Mouse (Mus musculus) ovary, adult 2 months (tissue): ENCODE results near the gene Pusl1. TPM values are rescaled to one million over a fixed set of nuclear protein-coding genes. Genes with fewer than 3 reads are reported as not detected.

Experiments used
- polyA plus RNA-seq: library from polyadenylated mRNA; depleted of rRNA; stranded (reverse); fragments of >200 nt; gene quantifications from 2 replicates; pipeline ENCODE4 v1.2.3, GENCODE M21; 2012; rRNA removed

The Pusl1 gene
- polyA plus RNA-seq, result 142 and 148 TPM in 2 replicates

DNA sequence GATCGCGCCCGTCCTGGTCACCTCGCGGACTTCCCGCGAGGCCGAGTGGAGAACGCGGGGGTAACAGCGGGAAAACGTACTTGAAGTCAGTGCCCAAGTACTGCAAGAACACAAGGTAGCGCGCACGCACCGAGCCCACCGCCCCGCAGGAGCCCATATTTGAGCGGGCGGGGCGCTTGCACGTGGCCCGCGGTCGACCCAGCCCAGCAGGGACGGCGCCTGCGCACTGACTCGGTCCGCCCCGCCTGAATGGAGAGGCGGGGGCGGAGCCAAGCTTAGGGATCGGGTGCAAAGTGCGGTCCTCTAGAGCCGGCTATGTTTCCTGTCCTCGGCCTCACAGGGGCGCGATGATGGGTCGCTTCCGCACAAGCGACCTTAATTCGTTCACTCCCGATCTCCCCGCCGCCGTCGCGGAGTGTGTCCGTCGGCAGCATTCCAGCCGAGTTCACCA lies at the start of gene Pusl1, which contains the start of gene Acap3:
Gene Pusl1 (minus strand): TSS at position 231 of the 451 bp plus-strand sequence.
Gene Acap3 (plus strand): TSS at position 272 of the 451 bp plus-strand sequence.

DNA sequence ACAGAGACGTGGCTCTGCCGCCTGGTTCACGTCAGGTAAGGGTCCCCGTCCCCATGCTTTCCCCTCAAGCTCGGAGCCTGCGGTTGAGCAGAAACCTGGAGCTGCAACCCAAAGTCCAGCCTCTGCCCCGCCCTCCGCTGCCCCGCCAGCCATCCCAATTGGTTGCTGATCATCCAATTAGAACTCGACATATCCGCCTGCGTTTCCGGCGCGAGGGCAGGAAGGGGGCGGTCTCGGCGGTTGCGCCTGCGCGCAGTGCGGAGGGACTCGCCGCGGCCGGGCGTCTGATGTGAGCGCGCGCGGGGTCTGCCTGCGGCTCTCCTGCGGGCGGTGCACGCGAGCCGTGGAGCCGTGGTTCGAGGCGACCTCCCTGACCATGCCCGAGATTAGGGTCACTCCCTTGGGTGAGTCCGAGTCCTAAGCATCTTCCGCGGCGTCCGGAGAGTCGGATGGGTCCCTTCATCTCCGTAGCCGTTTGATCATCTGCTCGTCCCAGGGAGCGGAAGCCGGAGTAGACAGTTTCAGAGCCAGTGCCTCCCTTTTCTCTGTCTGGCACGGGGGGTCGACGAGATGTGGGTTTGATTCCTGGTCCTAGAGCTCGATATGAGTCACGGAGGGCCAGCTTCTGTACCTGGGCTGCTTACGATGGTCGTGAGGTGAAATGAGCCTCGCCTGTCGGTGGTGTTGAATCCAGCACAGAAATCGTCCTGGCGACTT lies 22.1 kb downstream of the Pusl1 start, which contains the start of the genes Cptp and Ints11:
Gene Cptp (minus strand): TSS at position 124 of the 717 bp plus-strand sequence.
Gene Ints11 (plus strand): TSS at position 230 of the 717 bp plus-strand sequence.

DNA sequence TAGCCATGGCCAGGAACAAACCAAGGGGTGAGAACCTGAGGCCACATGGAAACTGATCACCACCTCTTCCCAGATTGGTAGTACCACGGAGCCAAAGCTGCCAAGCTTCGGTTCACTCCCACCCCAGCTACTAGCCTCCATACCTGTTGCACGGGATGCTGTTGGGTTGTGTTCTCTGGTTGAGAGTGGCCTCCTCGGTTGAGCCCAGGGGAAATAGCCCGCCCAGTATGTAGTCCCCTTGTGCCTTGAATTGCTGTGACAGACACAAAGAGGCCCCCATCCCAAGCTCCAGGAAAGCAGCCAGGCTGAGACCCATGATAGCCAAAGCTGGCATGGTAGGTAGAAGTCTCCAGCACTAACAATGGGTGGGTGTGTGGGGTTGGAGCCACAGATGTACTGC lies 28.6 kb downstream of the Pusl1 start, which contains the start of gene Tas1r3:
Gene Tas1r3 (minus strand): TSS at position 362 of the 400 bp plus-strand sequence.

DNA sequence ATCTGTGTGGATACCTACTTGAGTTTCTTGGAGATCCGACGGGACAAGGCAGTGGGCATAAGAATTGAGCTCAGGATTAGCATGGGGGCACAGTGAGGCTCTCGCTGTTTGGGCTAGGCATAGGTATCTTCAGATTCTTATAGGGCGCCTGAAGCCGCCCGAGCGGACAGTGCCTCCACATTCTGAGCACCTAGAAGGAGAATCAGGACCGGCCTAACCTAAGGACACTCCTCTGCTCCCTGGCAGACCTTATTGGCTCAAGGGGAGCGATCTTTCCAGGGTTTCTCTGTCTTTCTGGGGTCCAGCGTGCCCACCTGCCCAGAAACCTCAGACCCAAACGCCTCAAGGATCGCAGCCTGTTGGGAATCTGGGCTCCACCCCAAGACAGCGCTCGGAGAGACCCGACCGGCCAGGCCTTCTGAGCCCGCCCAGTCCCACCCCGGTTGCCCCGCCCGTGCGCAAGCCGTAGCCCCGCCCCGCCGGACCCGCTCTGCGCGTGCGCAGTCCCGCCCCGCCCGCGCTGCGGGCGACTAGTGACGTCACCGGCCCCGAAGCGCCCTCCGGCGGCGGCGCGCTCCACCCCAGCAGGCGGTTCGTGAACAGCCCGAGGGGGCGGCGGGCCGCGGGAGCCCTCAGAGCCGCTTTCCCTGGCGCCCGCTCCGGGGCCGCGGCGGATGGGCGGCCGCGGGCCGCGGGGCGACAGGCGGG lies 44.6 kb downstream of the Pusl1 start, which contains the start of gene Dvl1:
Gene Dvl1 (plus strand): TSS at position 532 of the 708 bp plus-strand sequence.

DNA sequence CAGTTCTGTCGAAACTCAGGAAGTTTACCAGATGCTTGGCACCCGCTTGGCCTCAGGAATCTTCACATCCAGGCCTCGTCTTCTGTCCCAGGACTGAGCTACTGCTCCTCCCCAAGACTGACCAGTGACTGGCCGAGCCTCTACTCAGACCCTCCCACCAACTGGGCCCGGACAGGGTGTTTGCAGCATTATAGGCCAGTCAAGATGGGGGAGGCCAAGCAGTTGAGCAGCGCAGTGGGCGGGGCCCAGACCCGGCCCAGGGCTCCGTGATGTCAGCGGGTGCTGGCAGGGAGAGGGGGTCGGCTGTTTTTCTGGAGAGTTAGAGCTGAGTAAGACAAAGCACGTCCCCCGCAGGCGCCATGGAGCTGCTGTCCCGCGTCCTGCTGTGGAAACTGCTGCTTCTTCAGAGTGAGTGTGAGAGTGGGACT lies 52.1 kb downstream of the Pusl1 start, which contains the start of gene Mxra8:
Gene Mxra8 (plus strand): TSS at position 198 of the 428 bp plus-strand sequence.

Other genes starting within 250 kb of the Pusl1 start
- gene Gm10563, start 246.4 kb downstream of the Pusl1 start, polyA plus RNA-seq, result not detected in 2 replicates
- 270 and 504 TPM in 2 replicates for gene Mmp23, start 238.4 kb downstream of the Pusl1 start, polyA plus RNA-seq
- 183 and 185 TPM in 2 replicates for gene Mib2, start 222.6 kb downstream of the Pusl1 start, polyA plus RNA-seq
- gene Fndc10, start 197.4 kb downstream of the Pusl1 start, polyA plus RNA-seq, result 119 and 120 TPM in 2 replicates
- 155 and 186 TPM in 2 replicates for gene Ssu72, start 187.0 kb downstream of the Pusl1 start, polyA plus RNA-seq
- 4.8 and 6.1 TPM in 2 replicates for gene Tmem240, start 157.0 kb downstream of the Pusl1 start, polyA plus RNA-seq
- 164 and 228 TPM in 2 replicates for gene Atad3a, start 130.7 kb downstream of the Pusl1 start, polyA plus RNA-seq
- gene Vwa1, start 117.1 kb downstream of the Pusl1 start, polyA plus RNA-seq, result 38.0 and 45.5 TPM in 2 replicates
- gene Tmem88b, start 105.9 kb downstream of the Pusl1 start, polyA plus RNA-seq, result 0.81 and 0.84 TPM in 2 replicates
- gene Ankrd65, start 101.3 kb downstream of the Pusl1 start, polyA plus RNA-seq, result 7.0 and 7.3 TPM in 2 replicates
- 47.9 and 50.3 TPM in 2 replicates for gene Mrpl20, start 88.9 kb downstream of the Pusl1 start, polyA plus RNA-seq
- gene Ccnl2, start 79.3 kb downstream of the Pusl1 start, polyA plus RNA-seq, result 79.1 and 80.1 TPM in 2 replicates
- 206 and 229 TPM in 2 replicates for gene Aurkaip1, start 60.5 kb downstream of the Pusl1 start, polyA plus RNA-seq
- 550 and 561 TPM in 2 replicates for gene Mxra8, start 52.1 kb downstream of the Pusl1 start, polyA plus RNA-seq
- 237 and 243 TPM in 2 replicates for gene Dvl1, start 44.4 kb downstream of the Pusl1 start, polyA plus RNA-seq
- 1.3 and 1.4 TPM in 2 replicates for gene Tas1r3, start 28.4 kb downstream of the Pusl1 start, polyA plus RNA-seq
- gene Cptp, start 22.3 kb downstream of the Pusl1 start, polyA plus RNA-seq, result 43.1 and 47.1 TPM in 2 replicates
- 49.6 and 63.3 TPM in 2 replicates for gene Ints11, start 22.2 kb downstream of the Pusl1 start, polyA plus RNA-seq
- 47.6 and 51.6 TPM in 2 replicates for gene Acap3, start within 50 bp of the Pusl1 start, polyA plus RNA-seq
- gene Ube2j2, start 52.0 kb upstream of the Pusl1 start, polyA plus RNA-seq, result 132 and 145 TPM in 2 replicates
- 68.8 and 73.0 TPM in 2 replicates for gene C1qtnf12, start 70.5 kb upstream of the Pusl1 start, polyA plus RNA-seq
- gene B3galt6, start 100.9 kb upstream of the Pusl1 start, polyA plus RNA-seq, result 24.3 and 26.5 TPM in 2 replicates
- gene Sdf4, start 101.1 kb upstream of the Pusl1 start, polyA plus RNA-seq, result 48.7 and 65.1 TPM in 2 replicates
- 3.9 and 6.8 TPM in 2 replicates for gene Tnfrsf4, start 122.1 kb upstream of the Pusl1 start, polyA plus RNA-seq
- 1.3 and 2.4 TPM in 2 replicates for gene Tnfrsf18, start 134.4 kb upstream of the Pusl1 start, polyA plus RNA-seq
- 12.9 and 21.0 TPM in 2 replicates for gene Ttll10, start 167.6 kb upstream of the Pusl1 start, polyA plus RNA-seq
- 41.1 and 43.5 TPM in 2 replicates for gene 9430015G10Rik, start 218.2 kb upstream of the Pusl1 start, polyA plus RNA-seq
- gene Rnf223, start 238.7 kb upstream of the Pusl1 start, polyA plus RNA-seq, result 2.4 and 3.2 TPM in 2 replicates